Mouse (Mus musculus): ENCODE measurements around the gene Miga2. TPM values are rescaled to one million over a fixed set of nuclear protein-coding genes. Genes with fewer than 3 reads are reported as not detected.

Miga2 gene
- polyA plus RNA-seq, 1 experiment from 2014 or later: 29.4 TPM

- no peak overlapping the region for H3K27ac ChIP-seq
- no peaks in the 10 kb centered on the region for H3K27me3 ChIP-seq
- no peak overlapping the region for H3K9ac ChIP-seq (replicated peaks)
- H3K36me3 ChIP-seq: peaks cover 83% of the 10 kb centered on the region
- 79% methylated on average over 2 of the region's 2 CpGs for WGBS
- no peak for ATAC-seq
- H3K9me3 ChIP-seq: no peaks in the 10 kb centered on the region
- no peak overlapping the region for H3K4me2 ChIP-seq (replicated peaks)
- H3K4me1 ChIP-seq (replicated peaks): peaks cover 34% of the 10 kb centered on the region
- no peak overlapping the region for H3K4me3 ChIP-seq (replicated peaks)
These were observed 38.8 kb downstream of the Miga2 start for GRCm38 (mm10) chr2:30402843-30403242.

- H3K4me3 ChIP-seq (replicated peaks): no peak overlapping the region
- peaks cover 84% of the 10 kb centered on the region for H3K36me3 ChIP-seq
- WGBS: 77% methylated on average over 1 of the region's 1 CpGs
- H3K9me3 ChIP-seq: no peaks in the 10 kb centered on the region
- no peak overlapping the region for H3K27ac ChIP-seq
- H3K4me2 ChIP-seq (replicated peaks): no peak overlapping the region
- no peak for ATAC-seq
- no peaks in the 10 kb centered on the region for H3K27me3 ChIP-seq
- H3K9ac ChIP-seq (replicated peaks): no peak overlapping the region
- H3K4me1 ChIP-seq (replicated peaks): peaks cover 24% of the 10 kb centered on the region
These were observed 39.8 kb downstream of the Miga2 start for GRCm38 (mm10) chr2:30403870-30404269.

GRCm38 (mm10) chr2:30407221-30407620, 43.2 kb downstream of the Miga2 start:
- no peaks in the 10 kb centered on the region for H3K4me1 ChIP-seq (replicated peaks)
- no peak for ATAC-seq
- H3K36me3 ChIP-seq: peaks cover 92% of the 10 kb centered on the region
- H3K27ac ChIP-seq: no peak overlapping the region
- no peaks in the 10 kb centered on the region for H3K27me3 ChIP-seq
- H3K4me3 ChIP-seq (replicated peaks): no peak overlapping the region
- no peak overlapping the region for H3K4me2 ChIP-seq (replicated peaks)
- WGBS: 94% methylated on average over 2 of the region's 2 CpGs
- no peak overlapping the region for H3K9ac ChIP-seq (replicated peaks)
- H3K9me3 ChIP-seq: no peaks in the 10 kb centered on the region

GRCm38 (mm10) chr2:30407778-30408177, 43.7 kb downstream of the Miga2 start:
- ATAC-seq: no peak
- H3K9me3 ChIP-seq: no peaks in the 10 kb centered on the region
- peaks cover 92% of the 10 kb centered on the region for H3K36me3 ChIP-seq
- peaks cover 1% of the 10 kb centered on the region; the same call in 1 of the 2 replicates for H3K4me1 ChIP-seq (replicated peaks)
- H3K9ac ChIP-seq (replicated peaks): no peak overlapping the region
- no peaks in the 10 kb centered on the region for H3K27me3 ChIP-seq
- H3K4me3 ChIP-seq (replicated peaks): no peak overlapping the region
- WGBS: 92% methylated on average over 10 of the region's 10 CpGs
- H3K4me2 ChIP-seq (replicated peaks): no peak overlapping the region
- no peak overlapping the region for H3K27ac ChIP-seq

GRCm38 (mm10) chr2:30408452-30409100, 44.5 kb downstream of the Miga2 start:
- no peaks in the 10 kb centered on the region for H3K27me3 ChIP-seq
- H3K9ac ChIP-seq (replicated peaks): no peak overlapping the region
- ATAC-seq: no peak
- peaks cover 86% of the 10 kb centered on the region for H3K36me3 ChIP-seq
- H3K4me3 ChIP-seq (replicated peaks): no peak overlapping the region
- no peak overlapping the region for H3K4me2 ChIP-seq (replicated peaks)
- H3K27ac ChIP-seq: no peak overlapping the region
- WGBS: 91% methylated on average over 8 of the region's 8 CpGs
- H3K4me1 ChIP-seq (replicated peaks): peaks cover 8% of the 10 kb centered on the region
- no peaks in the 10 kb centered on the region for H3K9me3 ChIP-seq

- WGBS: 95% methylated on average over 5 of the region's 5 CpGs
- H3K4me3 ChIP-seq (replicated peaks): no peak overlapping the region
- H3K27ac ChIP-seq: no peak overlapping the region
- H3K4me1 ChIP-seq (replicated peaks): peaks cover 19% of the 10 kb centered on the region
- H3K27me3 ChIP-seq: no peaks in the 10 kb centered on the region
- no peak overlapping the region for H3K9ac ChIP-seq (replicated peaks)
- no peak for ATAC-seq
- H3K4me2 ChIP-seq (replicated peaks): no peak overlapping the region
- H3K36me3 ChIP-seq: peaks cover 76% of the 10 kb centered on the region
- no peaks in the 10 kb centered on the region for H3K9me3 ChIP-seq
These were observed 45.6 kb downstream of the Miga2 start for GRCm38 (mm10) chr2:30409454-30410176.

GRCm38 (mm10) chr2:30413038-30413973, 49.3 kb downstream of the Miga2 start:
- Histone ChIP-seq H3K4me3 (replicated peaks) (0 out of 2 replicates have a peak overlapping the region, but pooled peaks have one; percentile 0), H3K4me2 (replicated peaks) (peak overlapping the region; percentile 76), H3K27ac (no peak overlapping the region), H3K4me1 (replicated peaks) (peaks cover 43% of the 10 kb centered on the region), H3K9me3 (no peaks in the 10 kb centered on the region), H3K9ac (replicated peaks) (peak overlapping the region; percentile 52; the same call in 1 of the 2 replicates), H3K27me3 (no peaks in the 10 kb centered on the region), H3K36me3 (peaks cover 40% of the 10 kb centered on the region)
- no peak for ATAC-seq
- WGBS: 83% methylated on average over 16 of the region's 16 CpGs

- Histone ChIP-seq H3K4me3 (replicated peaks) (peak overlapping the region; percentile 92), H3K27ac (no peak overlapping the region), H3K4me1 (replicated peaks) (peaks cover 51% of the 10 kb centered on the region), H3K9ac (replicated peaks) (0 out of 2 replicates have a peak overlapping the region, but pooled peaks have one; percentile 52), H3K27me3 (no peaks in the 10 kb centered on the region), H3K4me2 (replicated peaks) (peak overlapping the region; percentile 76), H3K9me3 (no peaks in the 10 kb centered on the region), H3K36me3 (peaks cover 32% of the 10 kb centered on the region)
- no peak for ATAC-seq
- WGBS: 87% methylated on average over 4 of the region's 4 CpGs
These were observed 50.1 kb downstream of the Miga2 start for GRCm38 (mm10) chr2:30414101-30414500.

GRCm38 (mm10) chr2:30414681-30415080, 50.6 kb downstream of the Miga2 start:
- WGBS: 46% methylated on average over 5 of the region's 5 CpGs
- Histone ChIP-seq H3K4me3 (replicated peaks) (peak overlapping the region; percentile 92), H3K4me2 (replicated peaks) (peak overlapping the region; percentile 76), H3K27me3 (no peaks in the 10 kb centered on the region), H3K27ac (0 out of 2 replicates have a peak overlapping the region, but pooled peaks have one; percentile 95), H3K9me3 (no peaks in the 10 kb centered on the region), H3K4me1 (replicated peaks) (peaks cover 54% of the 10 kb centered on the region), H3K9ac (replicated peaks) (peak overlapping the region; percentile 97), H3K36me3 (peaks cover 26% of the 10 kb centered on the region)
- peak; percentile 2; the same call in 1 of the 2 replicates for ATAC-seq

GRCm38 (mm10) chr2:30415157-30415935, 51.3 kb downstream of the Miga2 start, which contains the start of gene Crat:
TSS of gene Crat (minus strand) at chr2:30415813.
- Histone ChIP-seq H3K9me3 (no peaks in the 10 kb centered on the region), H3K27ac (peak within 1 kb of the TSS; percentile 95), H3K4me3 (replicated peaks) (peak within 1 kb of the TSS; percentile 92), H3K4me2 (replicated peaks) (peak within 1 kb of the TSS; percentile 76), H3K36me3 (peaks cover 20% of the 10 kb centered on the region), H3K9ac (replicated peaks) (peak within 1 kb of the TSS; percentile 97), H3K27me3 (no peaks in the 10 kb centered on the region), H3K4me1 (replicated peaks) (peaks cover 54% of the 10 kb centered on the region)
- 1% methylated on average over 58 of the region's 58 CpGs for WGBS
- peak; percentile 86 for ATAC-seq

Measured in midbrain, embryonic 13.5 days (tissue).